Comparison of ENCODE assay signal across 44 mouse cellular contexts in the genomic region with DNA sequence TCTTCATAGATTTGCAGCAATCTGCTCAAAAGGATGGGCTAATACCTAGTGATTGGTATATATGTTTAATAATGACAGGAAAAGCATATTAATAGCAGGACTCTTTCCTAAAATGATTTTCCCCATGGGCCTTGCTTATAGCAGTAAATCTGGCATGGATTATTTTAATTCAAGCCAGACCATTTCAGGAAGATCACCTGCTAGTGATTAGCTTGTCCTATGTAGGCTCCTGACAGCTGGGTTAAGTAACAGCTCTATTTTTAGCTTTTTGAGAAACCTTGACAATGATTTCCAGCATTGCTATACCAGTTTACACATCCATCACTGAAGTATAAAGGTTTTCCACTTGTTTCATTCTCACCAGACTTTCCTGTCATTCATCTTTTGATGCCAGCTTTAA. TPM values are rescaled to one million over a fixed set of nuclear protein-coding genes. Genes with fewer than 3 reads are reported as not detected.
A peak's percentile ranks its signal among the peaks of the same experiment; 100 is the strongest.
DNase-seq lines count a peak whose midpoint lies in the region; ATAC-seq lines count a peak whose summit lies in the region.
"Had no signal": no experiment of that assay in that cellular context is flagged by ENCODE, and none has a peak within 500 bp of the region (broad histone marks: within the 10 kb centered on the region; RNA-seq: fewer than 3 reads in every experiment).

No protein-coding gene starts in this region.

- H3K9me3 ChIP-seq in limb, embryonic 11.5 days (ENCODE audit: control insufficient read depth, low read length) = no peaks in the 10 kb centered on the region
- no peaks in the 10 kb centered on the region for H3K9me3 ChIP-seq in limb, embryonic 10.5 days (replicated peaks)
- H3K9me3 ChIP-seq in embryonic facial prominence, embryonic 14.5 days (ENCODE audit: control insufficient read depth, low read length) = no peaks in the 10 kb centered on the region
- H3K9me3 ChIP-seq in limb, embryonic 13.5 days = no peaks in the 10 kb centered on the region
- H3K9me3 ChIP-seq: embryonic facial prominence, embryonic 13.5 days; forebrain, embryonic 12.5 days; heart, embryonic 10.5 days; heart, embryonic 15.5 days; kidney, embryonic 15.5 days; lung, embryonic 15.5 days; midbrain, embryonic 12.5 days; neural tube, embryonic 13.5 days had no signal

- DNase-seq in limb, embryonic 11.5 days (ENCODE audit: low spot score) = no peak
- DNase-seq in limb, embryonic 10.5 days (ENCODE audit: low spot score) = no peak
- peak; percentile 45 for DNase-seq in embryonic facial prominence, embryonic 14.5 days (ENCODE audit: low spot score)
- no peak for DNase-seq in adrenal gland, adult (ENCODE audit: inconsistent age in 2 of 2, low spot score in 1 of 2)
- DNase-seq in heart, postnatal 10 days = no peak
- DNase-seq in thymus, postnatal 0 days (ENCODE audit: low spot score) = no peak
- DNase-seq: adrenal gland, adult 8-10 months; cerebellum, adult 8-10 months; cerebellum, postnatal 25 days; forebrain, postnatal 0 days; gastrocnemius, postnatal 14 days; heart, adult 11 months; heart, postnatal 36 days; kidney, adult 11 months; kidney, postnatal 36 days; lung, postnatal 36 days; right cerebral cortex, postnatal 4 days; thymus, adult 2 months; thymus, postnatal 4 days had no signal

- H3K36me3 ChIP-seq in limb, embryonic 11.5 days (ENCODE audit: control insufficient read depth, insufficient read depth, low read length) = no peaks in the 10 kb centered on the region
- no peaks in the 10 kb centered on the region for H3K36me3 ChIP-seq in limb, embryonic 10.5 days
- no peaks in the 10 kb centered on the region for H3K36me3 ChIP-seq in embryonic facial prominence, embryonic 14.5 days (ENCODE audit: control insufficient read depth, insufficient read depth, low read length)
- no peaks in the 10 kb centered on the region for H3K36me3 ChIP-seq in limb, embryonic 13.5 days
- H3K36me3 ChIP-seq: embryonic facial prominence, embryonic 13.5 days; forebrain, embryonic 12.5 days; heart, embryonic 10.5 days; heart, embryonic 15.5 days; kidney, embryonic 15.5 days; lung, embryonic 15.5 days; midbrain, embryonic 12.5 days; neural tube, embryonic 13.5 days had no signal

- no peak overlapping the region for H3K4me2 ChIP-seq in limb, embryonic 11.5 days (ENCODE audit: low read depth, severe bottlenecking)
- H3K4me2 ChIP-seq in embryonic facial prominence, embryonic 14.5 days (ENCODE audit: low read depth, low read length) = no peak overlapping the region
- no peak overlapping the region for H3K4me2 ChIP-seq in limb, embryonic 13.5 days (replicated peaks)
- H3K4me2 ChIP-seq: embryonic facial prominence, embryonic 13.5 days; forebrain, embryonic 12.5 days; heart, embryonic 15.5 days; hindbrain, embryonic 14.5 days; kidney, embryonic 15.5 days; liver, embryonic 11.5 days; lung, embryonic 15.5 days; midbrain, embryonic 12.5 days; neural tube, embryonic 13.5 days had no signal

- no peak overlapping the region for H3K27ac ChIP-seq in limb, embryonic 11.5 days (replicated peaks; ENCODE audit: low read depth, low read length)
- H3K27ac ChIP-seq in limb, embryonic 10.5 days = no peak overlapping the region
- no peak overlapping the region for H3K27ac ChIP-seq in embryonic facial prominence, embryonic 14.5 days (replicated peaks; ENCODE audit: low read depth, low read length)
- no peak overlapping the region for H3K27ac ChIP-seq in limb, embryonic 13.5 days
- H3K27ac ChIP-seq: embryonic facial prominence, embryonic 13.5 days; forebrain, embryonic 12.5 days; heart, embryonic 10.5 days; heart, embryonic 15.5 days; hindbrain, embryonic 14.5 days; kidney, embryonic 15.5 days; lung, embryonic 15.5 days; midbrain, embryonic 12.5 days; neural tube, embryonic 13.5 days; stomach, postnatal 0 days had no signal

- no peaks in the 10 kb centered on the region for H3K4me1 ChIP-seq in limb, embryonic 11.5 days (ENCODE audit: control insufficient read depth, insufficient read depth, low read length)
- peaks cover 15% of the 10 kb centered on the region for H3K4me1 ChIP-seq in limb, embryonic 10.5 days
- H3K4me1 ChIP-seq in embryonic facial prominence, embryonic 14.5 days (ENCODE audit: control insufficient read depth, insufficient read depth, low read length) = no peaks in the 10 kb centered on the region
- H3K4me1 ChIP-seq in limb, embryonic 13.5 days = peaks cover 10% of the 10 kb centered on the region; the same call in 1 of the 2 replicates
- H3K4me1 ChIP-seq: embryonic facial prominence, embryonic 13.5 days; forebrain, embryonic 12.5 days; heart, embryonic 10.5 days; heart, embryonic 15.5 days; kidney, embryonic 15.5 days; lung, embryonic 15.5 days; midbrain, embryonic 12.5 days; neural tube, embryonic 13.5 days had no signal

- ATAC-seq in limb, embryonic 11.5 days (ENCODE audit: insufficient number of reproducible peaks, low FRiP score, low TSS enrichment, low read depth) = peak; percentile 44; the same call in 1 of the 2 replicates
- ATAC-seq in embryonic facial prominence, embryonic 14.5 days (ENCODE audit: low read depth) = no peak
- peak; percentile 67 for ATAC-seq in limb, embryonic 13.5 days (ENCODE audit: low FRiP score, low read depth)
- ATAC-seq: activated CD4-positive, CD25-positive, alpha-beta regulatory T cell, adult 4 months; CD4-positive, CD25-positive, alpha-beta regulatory T cell, adult 4 months; forebrain, postnatal 0 days; inflammation-experienced regulatory T-cells, adult 6 months had no signal

- no peaks in the 10 kb centered on the region for H3K27me3 ChIP-seq in limb, embryonic 11.5 days (ENCODE audit: control insufficient read depth, insufficient read depth, low read length)
- H3K27me3 ChIP-seq in limb, embryonic 10.5 days (ENCODE audit: low read depth, poor library complexity, severe bottlenecking) = no peaks in the 10 kb centered on the region
- no peaks in the 10 kb centered on the region for H3K27me3 ChIP-seq in embryonic facial prominence, embryonic 14.5 days (replicated peaks; ENCODE audit: control insufficient read depth, insufficient read depth, low read length)
- H3K27me3 ChIP-seq in limb, embryonic 13.5 days = no peaks in the 10 kb centered on the region
- H3K27me3 ChIP-seq: embryonic facial prominence, embryonic 13.5 days; forebrain, embryonic 12.5 days; heart, embryonic 15.5 days; kidney, embryonic 15.5 days; lung, embryonic 15.5 days; midbrain, embryonic 12.5 days; neural tube, embryonic 13.5 days had no signal

- intact Hi-C loops in heart, postnatal 10 days (cut with DNase I) = no loop called here

- H3K4me3 ChIP-seq in limb, embryonic 11.5 days (ENCODE audit: low read depth, low read length) = no peak overlapping the region
- no peak overlapping the region for H3K4me3 ChIP-seq in limb, embryonic 10.5 days
- H3K4me3 ChIP-seq in embryonic facial prominence, embryonic 14.5 days (ENCODE audit: low read depth, low read length) = no peak overlapping the region
- H3K4me3 ChIP-seq in limb, embryonic 13.5 days = no peak overlapping the region
- H3K4me3 ChIP-seq: embryonic facial prominence, embryonic 13.5 days; erythroblast, embryonic 14.5 days; forebrain, embryonic 12.5 days; heart, embryonic 10.5 days; heart, embryonic 15.5 days; kidney, embryonic 15.5 days; lung, embryonic 15.5 days; midbrain, embryonic 12.5 days; myocyte; neural tube, embryonic 13.5 days had no signal

- no peak overlapping the region for H3K9ac ChIP-seq in limb, embryonic 11.5 days (ENCODE audit: low read length)
- H3K9ac ChIP-seq in embryonic facial prominence, embryonic 14.5 days (ENCODE audit: low read depth, low read length) = no peak overlapping the region
- no peak overlapping the region for H3K9ac ChIP-seq in limb, embryonic 13.5 days
- H3K9ac ChIP-seq: embryonic facial prominence, embryonic 13.5 days; forebrain, embryonic 12.5 days; forebrain, postnatal 0 days; heart, embryonic 15.5 days; hindbrain, embryonic 14.5 days; kidney, embryonic 15.5 days; lung, embryonic 15.5 days; midbrain, embryonic 12.5 days; neural tube, embryonic 13.5 days had no signal

RNA-seq across cellular contexts. Expression of a gene that starts 9.8 kb away (rescaled TPM):
- not detected in 2 replicates for polyA plus RNA-seq in limb, embryonic 11.5 days (2014; fragmentation: Nextera tagmentation; extraction: Ambion mirVana)
- polyA plus RNA-seq in limb, embryonic 10.5 days (2016; fragmentation: Nextera tagmentation; extraction: Ambion mirVana) = not detected in 2 replicates
- not detected in 2 replicates for polyA plus RNA-seq in embryonic facial prominence, embryonic 14.5 days (2014; fragmentation: Nextera tagmentation; extraction: Ambion mirVana)
- not detected in 2 replicates for polyA plus RNA-seq in limb, embryonic 13.5 days (2015; fragmentation: Nextera tagmentation; extraction: Ambion mirVana)
- not detected for total RNA-seq in heart, postnatal 10 days (2021)
- polyA plus RNA-seq in thymus, postnatal 0 days (2015; fragmentation: Nextera tagmentation; extraction: Ambion mirVana) = not detected in 2 replicates
- total RNA-seq: adrenal gland, adult 8-10 months; forebrain, postnatal 0 days; gastrocnemius, postnatal 14 days; heart, postnatal 36 days; layer of hippocampus, adult 8-10 months; layer of hippocampus, postnatal 25 days; left cerebral cortex, adult 8-10 months; left cerebral cortex, postnatal 36 days; megakaryocyte, adult 5-6 weeks; midbrain, postnatal 0 days had no signal
- polyA plus RNA-seq: activated CD4-positive, CD25-positive, alpha-beta regulatory T cell, adult 4 months; CD4-positive, CD25-positive, alpha-beta regulatory T cell, adult 4 months; embryonic facial prominence, embryonic 13.5 days; erythroblast, embryonic 14.5 days; forebrain, embryonic 12.5 days; forebrain, postnatal 0 days; heart, embryonic 10.5 days; heart, embryonic 15.5 days; hindbrain, embryonic 14.5 days; inflammation-experienced regulatory T-cells, adult 6 months; kidney, embryonic 15.5 days; liver, embryonic 11.5 days; liver, embryonic 16.5 days; lung, embryonic 15.5 days; midbrain, embryonic 12.5 days; midbrain, postnatal 0 days; myocyte; neural tube, embryonic 13.5 days; spleen, adult 2 months; stomach, postnatal 0 days; thymus, adult 2 months had no signal

RNA-seq across cellular contexts. Expression of a gene that starts 31.3 kb away (rescaled TPM):
- not detected in 2 replicates for polyA plus RNA-seq in limb, embryonic 11.5 days (2014; fragmentation: Nextera tagmentation; extraction: Ambion mirVana)
- not detected in 2 replicates for polyA plus RNA-seq in limb, embryonic 10.5 days (2016; fragmentation: Nextera tagmentation; extraction: Ambion mirVana)
- polyA plus RNA-seq in embryonic facial prominence, embryonic 14.5 days (2014; fragmentation: Nextera tagmentation; extraction: Ambion mirVana) = not detected in 2 replicates
- not detected in 2 replicates for polyA plus RNA-seq in limb, embryonic 13.5 days (2015; fragmentation: Nextera tagmentation; extraction: Ambion mirVana)
- total RNA-seq in heart, postnatal 10 days (2021) = not detected
- polyA plus RNA-seq in thymus, postnatal 0 days (2015; fragmentation: Nextera tagmentation; extraction: Ambion mirVana) = not detected in 2 replicates
- total RNA-seq: adrenal gland, adult 8-10 months; forebrain, postnatal 0 days; gastrocnemius, postnatal 14 days; heart, postnatal 36 days; layer of hippocampus, adult 8-10 months; layer of hippocampus, postnatal 25 days; left cerebral cortex, adult 8-10 months; left cerebral cortex, postnatal 36 days; megakaryocyte, adult 5-6 weeks; midbrain, postnatal 0 days had no signal
- polyA plus RNA-seq: activated CD4-positive, CD25-positive, alpha-beta regulatory T cell, adult 4 months; CD4-positive, CD25-positive, alpha-beta regulatory T cell, adult 4 months; embryonic facial prominence, embryonic 13.5 days; erythroblast, embryonic 14.5 days; forebrain, embryonic 12.5 days; forebrain, postnatal 0 days; heart, embryonic 10.5 days; heart, embryonic 15.5 days; hindbrain, embryonic 14.5 days; inflammation-experienced regulatory T-cells, adult 6 months; kidney, embryonic 15.5 days; liver, embryonic 11.5 days; liver, embryonic 16.5 days; lung, embryonic 15.5 days; midbrain, embryonic 12.5 days; midbrain, postnatal 0 days; myocyte; neural tube, embryonic 13.5 days; spleen, adult 2 months; stomach, postnatal 0 days; thymus, adult 2 months had no signal

RNA-seq across cellular contexts. Expression of a gene that starts 39.5 kb away (rescaled TPM):
- not detected in 2 replicates for polyA plus RNA-seq in limb, embryonic 11.5 days (2014; fragmentation: Nextera tagmentation; extraction: Ambion mirVana)
- polyA plus RNA-seq in limb, embryonic 10.5 days (2016; fragmentation: Nextera tagmentation; extraction: Ambion mirVana) = not detected in 2 replicates
- polyA plus RNA-seq in embryonic facial prominence, embryonic 14.5 days (2014; fragmentation: Nextera tagmentation; extraction: Ambion mirVana) = not detected in 2 replicates
- polyA plus RNA-seq in limb, embryonic 13.5 days (2015; fragmentation: Nextera tagmentation; extraction: Ambion mirVana) = not detected in 2 replicates
- not detected for total RNA-seq in heart, postnatal 10 days (2021)
- not detected in 2 replicates for polyA plus RNA-seq in thymus, postnatal 0 days (2015; fragmentation: Nextera tagmentation; extraction: Ambion mirVana)
- total RNA-seq: adrenal gland, adult 8-10 months; forebrain, postnatal 0 days; gastrocnemius, postnatal 14 days; heart, postnatal 36 days; layer of hippocampus, adult 8-10 months; layer of hippocampus, postnatal 25 days; left cerebral cortex, adult 8-10 months; left cerebral cortex, postnatal 36 days; megakaryocyte, adult 5-6 weeks; midbrain, postnatal 0 days had no signal
- polyA plus RNA-seq: activated CD4-positive, CD25-positive, alpha-beta regulatory T cell, adult 4 months; CD4-positive, CD25-positive, alpha-beta regulatory T cell, adult 4 months; embryonic facial prominence, embryonic 13.5 days; erythroblast, embryonic 14.5 days; forebrain, embryonic 12.5 days; forebrain, postnatal 0 days; heart, embryonic 10.5 days; heart, embryonic 15.5 days; hindbrain, embryonic 14.5 days; inflammation-experienced regulatory T-cells, adult 6 months; kidney, embryonic 15.5 days; liver, embryonic 11.5 days; liver, embryonic 16.5 days; lung, embryonic 15.5 days; midbrain, embryonic 12.5 days; midbrain, postnatal 0 days; myocyte; neural tube, embryonic 13.5 days; spleen, adult 2 months; stomach, postnatal 0 days; thymus, adult 2 months had no signal
